Mouse (Mus musculus): ENCODE measurements at regions not wholly inside any gene's neighbourhood (a gene's known extent, or its start where the extent isn't known, plus 50 kb on each side); places are given as distances from the start of the nearest gene placed in this dataset.

- no peak for DNase-seq
Observed at GRCm38 (mm10) chr1:125123861-125124260, 311.7 kb downstream of the Actr3 start.

GRCm38 (mm10) chr1:125100596-125100995 lies 334.9 kb downstream of the Actr3 start:
- DNase-seq: no peak

- no peak for DNase-seq
Observed at GRCm38 (mm10) chr1:125084906-125085305, 350.6 kb downstream of the Actr3 start.

- no peak for DNase-seq
Observed at GRCm38 (mm10) chr1:125039572-125040326, 395.8 kb downstream of the Actr3 start.

GRCm38 (mm10) chr1:125013301-125013700 lies 422.2 kb downstream of the Actr3 start:
- no peak for DNase-seq

GRCm38 (mm10) chr1:125011893-125012292 lies 423.6 kb downstream of the Actr3 start:
- no peak for DNase-seq

- no peak for DNase-seq
Observed at GRCm38 (mm10) chr1:124997577-124997976, 437.9 kb downstream of the Actr3 start.

- DNase-seq: no peak
Observed at GRCm38 (mm10) chr1:124950849-124951248, 484.7 kb downstream of the Actr3 start.

GRCm38 (mm10) chr1:124904373-124904772 lies 531.2 kb downstream of the Actr3 start:
- DNase-seq: no peak

- DNase-seq: peak; percentile 13
Observed at GRCm38 (mm10) chr1:124871148-124871547, 564.4 kb downstream of the Actr3 start.

- no peak for DNase-seq
Observed at GRCm38 (mm10) chr1:124866248-124866647, 569.3 kb downstream of the Actr3 start.

GRCm38 (mm10) chr1:124845681-124846080 lies 589.8 kb downstream of the Actr3 start:
- DNase-seq: peak; percentile 19

GRCm38 (mm10) chr1:124825717-124826116 lies 609.8 kb downstream of the Actr3 start:
- peak; percentile 27 for DNase-seq

- DNase-seq: no peak
Observed at GRCm38 (mm10) chr1:124793026-124793425, 642.5 kb downstream of the Actr3 start.

GRCm38 (mm10) chr1:124790646-124791045 lies 644.9 kb downstream of the Actr3 start:
- no peak for DNase-seq

- DNase-seq: no peak
Observed at GRCm38 (mm10) chr1:124790130-124790529, 645.4 kb downstream of the Actr3 start.

- peak; percentile 18 for DNase-seq
Observed at GRCm38 (mm10) chr1:124783066-124783465, 652.5 kb downstream of the Actr3 start.

- no peak for DNase-seq
Observed at GRCm38 (mm10) chr1:124777685-124778084, 657.8 kb downstream of the Actr3 start.

GRCm38 (mm10) chr1:124756721-124757120 lies 678.8 kb downstream of the Actr3 start:
- no peak for DNase-seq

GRCm38 (mm10) chr1:124739777-124740176 lies 694.4 kb upstream of the Dpp10 start:
- DNase-seq: peak; percentile 11

- no peak for DNase-seq
Observed at GRCm38 (mm10) chr1:124730364-124730763, 685.0 kb upstream of the Dpp10 start.

- DNase-seq: peak; percentile 67
Observed at GRCm38 (mm10) chr1:124718065-124718464, 672.7 kb upstream of the Dpp10 start.

GRCm38 (mm10) chr1:124706246-124706645 lies 660.9 kb upstream of the Dpp10 start:
- no peak for DNase-seq

- DNase-seq: no peak
Observed at GRCm38 (mm10) chr1:124674420-124674819, 629.1 kb upstream of the Dpp10 start.

GRCm38 (mm10) chr1:124652872-124653271 lies 607.5 kb upstream of the Dpp10 start:
- no peak for DNase-seq
